Mouse (Mus musculus): ENCODE results near the gene Serpinf1. TPM values are rescaled to one million over a fixed set of nuclear protein-coding genes. Genes with fewer than 3 reads are reported as not detected.

The Serpinf1 gene
- total RNA-seq, 2 experiments from 2014 or later, result 30.8 to 38.9 TPM

Small RNA genes within 50 kb of the gene (microRNA-seq; reads per million reads assigned to microRNA genes)
- gene Mir22, result 4,922 to 14,271 reads per million in 2 experiments

Other genes starting within 250 kb of the Serpinf1 start
- 10 to 100 TPM; 10.1 to 11.1 TPM for gene Ovca2, start 243.9 kb downstream of the Serpinf1 start, total RNA-seq (2021)
- gene Dph1, start 231.5 kb downstream of the Serpinf1 start, total RNA-seq (2021), result 10 to 100 TPM; 20.8 to 21.1 TPM
- 10 to 100 TPM; 54.5 to 58.5 TPM for gene Rtn4rl1, start 228.9 kb downstream of the Serpinf1 start, total RNA-seq (2021)
- gene Rpa1, start 74.4 kb downstream of the Serpinf1 start, total RNA-seq (2021), result 10 to 100 TPM; 55.2 to 61.9 TPM
- 10 to 100 TPM; 13.2 to 13.7 TPM for gene Smyd4, start 74.3 kb downstream of the Serpinf1 start, total RNA-seq (2021)
- under 1 TPM; 0.49 to 0.64 TPM for gene Serpinf2, start 16.9 kb upstream of the Serpinf1 start, total RNA-seq (2021)
- gene Wdr81, start 32.0 kb upstream of the Serpinf1 start, total RNA-seq (2021), result 10 to 100 TPM; 18.7 to 18.9 TPM
- under 1 TPM; 0.31 to 0.73 TPM for gene Tlcd2, start 39.0 kb upstream of the Serpinf1 start, total RNA-seq (2021)
- 100 to 1,000 TPM; 113 to 123 TPM for gene Prpf8, start 64.1 kb upstream of the Serpinf1 start, total RNA-seq (2021)
- gene Rilp, start 87.4 kb upstream of the Serpinf1 start, total RNA-seq (2021), result 1 to 10 TPM; 3.6 to 4.0 TPM
- gene Scarf1, start 90.8 kb upstream of the Serpinf1 start, total RNA-seq (2021), result 1 to 10 TPM; 3.5 to 3.6 TPM
- 10 to 100 TPM; 38.3 to 47.5 TPM for gene Slc43a2, start 109.0 kb upstream of the Serpinf1 start, total RNA-seq (2021)
- 100 to 1,000 TPM; 310 to 313 TPM for gene Pitpna, start 165.4 kb upstream of the Serpinf1 start, total RNA-seq (2021)
- gene Inpp5k, start 208.3 kb upstream of the Serpinf1 start, total RNA-seq (2021), result 10 to 100 TPM; 47.4 to 49.7 TPM
- 10 to 100 TPM; 27.6 to 27.9 TPM for gene Myo1c, start 227.8 kb upstream of the Serpinf1 start, total RNA-seq (2021)

All from layer of hippocampus, postnatal 10 days (tissue).